Mouse (Mus musculus) inflammation-experienced regulatory T-cells, adult 6 months (primary cell): ENCODE results near the gene Pde6h. TPM values are rescaled to one million over a fixed set of nuclear protein-coding genes. Genes with fewer than 3 reads are reported as not detected.
A peak's percentile ranks its signal among the peaks of the same experiment; 100 is the strongest.

Source experiments
- ATAC-seq: one replicate; pipeline ENCODE4 v1.8.0; 2017
- polyA plus RNA-seq, 3 experiments: library from polyadenylated mRNA; unstranded; fragments of 100-300 nt; shearing (Covaris generic); gene quantifications; one replicate each; pipeline ENCODE4 v1.2.1; 2017

Gene Pde6h
- polyA plus RNA-seq, 3 experiments from 2014 or later: not detected

- ATAC-seq: peak; percentile 71
Observed at GRCm38 (mm10) chr6:136941051-136942021, 17.7 kb downstream of the Pde6h start, which contains the start of gene Arhgdib. Gene Arhgdib, minus strand, starts transcription at chr6:136941899.

GRCm38 (mm10) chr6:136942280-136942679 is 18.6 kb downstream of the Pde6h start:
- ATAC-seq: no peak

- no peak for ATAC-seq
Observed at GRCm38 (mm10) chr6:136943392-136943791, 19.8 kb downstream of the Pde6h start.

- ATAC-seq: no peak
Observed at GRCm38 (mm10) chr6:136944511-136944910, 20.9 kb downstream of the Pde6h start.

GRCm38 (mm10) chr6:136946241-136946640 is 22.6 kb downstream of the Pde6h start:
- no peak for ATAC-seq

- no peak for ATAC-seq
Observed at GRCm38 (mm10) chr6:136946943-136947342, 23.3 kb downstream of the Pde6h start.

GRCm38 (mm10) chr6:136947716-136948115 is 24.1 kb downstream of the Pde6h start:
- no peak for ATAC-seq

DNA sequence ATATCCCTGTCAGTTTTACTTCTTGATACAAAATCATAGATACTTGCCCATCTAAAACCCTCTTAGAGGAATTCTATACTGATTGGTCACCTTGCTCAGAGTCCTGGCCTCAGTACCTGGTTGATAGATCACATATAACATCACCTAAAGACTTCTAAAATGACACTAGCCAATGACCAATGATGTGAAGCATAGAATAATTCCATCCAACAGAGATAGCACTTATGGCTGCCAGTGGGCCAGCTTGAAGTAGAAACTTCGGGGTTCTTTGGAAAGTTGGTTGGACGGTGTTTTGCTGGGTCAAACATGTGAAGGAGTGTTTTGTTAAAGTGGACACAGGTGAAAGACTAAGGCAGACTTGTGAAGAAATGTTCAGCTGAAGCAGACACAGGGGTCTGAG is 26.5 kb downstream of the Pde6h start:
- ATAC-seq: no peak

- ATAC-seq: no peak
Observed at GRCm38 (mm10) chr6:136952930-136953329, 29.3 kb downstream of the Pde6h start.

DNA sequence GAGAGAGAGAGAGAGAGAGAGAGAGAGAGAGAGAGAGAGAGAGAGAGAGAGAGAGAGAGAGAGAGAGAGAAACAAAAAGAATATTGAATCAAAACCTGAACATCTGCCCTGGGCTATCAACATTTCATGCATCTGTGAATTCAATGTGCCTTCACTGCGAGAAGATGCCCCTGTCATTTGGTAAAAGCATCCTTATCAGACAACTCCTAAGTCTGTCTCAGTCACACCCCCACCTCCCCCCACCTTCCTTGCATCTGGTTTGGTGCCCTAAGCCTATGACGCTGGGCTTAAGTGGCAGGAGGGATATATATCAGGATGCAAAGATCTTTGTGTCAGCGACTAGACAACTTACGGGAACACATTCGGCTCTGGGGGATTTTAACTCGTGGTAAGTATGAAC is 30.6 kb downstream of the Pde6h start:
- no peak for ATAC-seq

DNA sequence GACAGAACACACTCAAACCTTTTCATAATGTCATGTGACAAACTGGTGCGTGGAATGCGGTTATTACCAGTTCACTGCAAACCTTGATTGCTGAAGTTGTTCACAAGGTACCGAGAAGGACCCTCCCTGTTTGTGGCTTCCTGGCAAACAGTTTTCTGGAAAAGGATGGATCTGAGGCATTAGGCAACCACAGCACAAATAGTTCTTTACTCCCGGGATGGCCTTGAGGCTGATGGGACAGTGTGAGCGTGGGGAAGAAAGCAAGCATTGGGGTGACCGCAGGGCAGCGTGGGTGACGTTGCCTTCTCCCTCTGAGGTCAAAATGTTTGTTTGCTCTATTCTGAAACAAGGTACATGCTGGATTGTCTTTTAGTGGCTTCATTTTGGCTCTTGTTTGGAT is 31.1 kb downstream of the Pde6h start:
- ATAC-seq: no peak

DNA sequence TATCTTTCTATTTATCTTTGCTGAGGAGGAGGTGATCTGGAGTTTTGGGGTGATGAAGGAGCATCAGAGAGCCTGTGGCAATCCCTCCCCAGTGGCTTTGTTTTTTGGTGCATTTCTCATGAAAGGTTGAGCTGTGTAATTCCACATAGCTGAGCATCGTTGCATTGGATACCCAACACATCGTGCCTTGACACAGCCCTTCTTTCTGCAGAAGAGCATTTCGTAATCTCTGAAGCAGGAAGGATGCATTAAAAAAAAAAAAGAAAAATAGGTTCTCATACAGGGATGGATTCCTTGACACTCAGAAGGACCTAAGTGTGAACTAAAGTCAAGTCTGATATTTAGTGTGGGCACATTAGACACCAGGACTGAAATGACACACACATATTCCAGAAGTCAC is 31.6 kb downstream of the Pde6h start:
- no peak for ATAC-seq

- ATAC-seq: no peak
Observed at GRCm38 (mm10) chr6:136957062-136957461, 33.4 kb downstream of the Pde6h start.

DNA sequence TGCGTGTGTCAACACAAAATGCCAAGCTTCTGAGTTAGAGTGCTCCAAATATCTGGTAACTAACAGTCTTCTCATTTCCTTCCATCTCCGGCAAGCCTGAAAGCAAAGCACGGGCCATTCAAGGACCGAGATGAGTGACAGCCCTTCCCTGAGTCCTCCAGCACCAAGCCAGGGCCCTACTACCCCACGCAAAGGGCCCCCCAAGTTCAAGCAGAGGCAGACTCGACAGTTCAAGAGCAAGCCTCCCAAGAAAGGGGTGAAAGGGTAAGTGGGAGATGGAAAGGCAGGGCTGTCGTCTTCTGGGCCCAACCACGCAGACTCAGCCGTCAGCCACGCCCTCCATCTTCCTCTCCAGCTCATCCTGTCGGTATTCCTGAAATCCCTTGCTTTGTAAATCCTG is 35.5 kb downstream of the Pde6h start:
- no peak for ATAC-seq

GRCm38 (mm10) chr6:136962957-136963356 is 39.3 kb downstream of the Pde6h start:
- ATAC-seq: no peak

DNA sequence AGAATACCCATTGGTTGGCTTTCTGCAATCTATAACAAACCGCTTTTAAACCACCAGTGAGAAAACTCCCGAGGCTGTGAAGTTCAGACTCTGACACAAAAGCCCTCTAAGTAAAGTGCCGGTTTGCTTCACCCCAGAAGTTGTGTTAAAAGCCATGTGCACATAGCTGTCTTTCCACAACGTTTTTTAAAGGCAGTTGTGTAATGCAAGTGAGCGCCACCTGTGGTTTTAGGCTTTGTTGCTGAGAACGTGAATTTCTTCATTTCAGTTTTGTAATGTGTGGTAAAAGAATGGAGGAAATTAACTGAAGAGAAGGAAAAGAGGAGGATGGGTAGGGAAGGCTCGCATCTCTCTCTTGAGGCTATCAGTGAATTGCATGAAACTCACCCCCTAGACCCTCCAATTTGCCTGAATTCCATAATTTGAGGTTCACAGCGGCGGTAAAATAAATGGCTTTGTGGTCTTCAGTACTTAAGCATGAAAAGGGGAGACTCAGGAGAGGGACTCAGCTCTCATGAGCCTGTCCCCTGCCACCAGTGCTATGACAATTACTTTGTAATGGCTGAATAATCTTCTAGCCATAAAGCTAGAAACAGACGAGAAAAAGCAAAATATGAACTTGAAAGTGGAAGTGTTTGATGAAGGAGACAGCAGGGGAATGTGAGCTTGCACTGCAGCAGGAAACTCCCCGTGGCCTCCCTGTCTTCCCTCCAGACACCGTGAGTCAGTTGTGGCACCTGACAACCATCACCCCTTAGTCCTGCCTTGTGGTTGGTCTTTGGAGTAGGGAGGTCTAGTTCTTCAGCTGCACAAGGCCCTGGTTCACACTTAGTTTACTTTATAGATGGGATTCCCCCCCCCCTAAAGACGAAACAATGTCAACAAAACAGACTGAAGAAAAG is 41.2 kb downstream of the Pde6h start:
- ATAC-seq: peak; percentile 74

GRCm38 (mm10) chr6:136965912-136966311 is 42.3 kb downstream of the Pde6h start:
- no peak for ATAC-seq

DNA sequence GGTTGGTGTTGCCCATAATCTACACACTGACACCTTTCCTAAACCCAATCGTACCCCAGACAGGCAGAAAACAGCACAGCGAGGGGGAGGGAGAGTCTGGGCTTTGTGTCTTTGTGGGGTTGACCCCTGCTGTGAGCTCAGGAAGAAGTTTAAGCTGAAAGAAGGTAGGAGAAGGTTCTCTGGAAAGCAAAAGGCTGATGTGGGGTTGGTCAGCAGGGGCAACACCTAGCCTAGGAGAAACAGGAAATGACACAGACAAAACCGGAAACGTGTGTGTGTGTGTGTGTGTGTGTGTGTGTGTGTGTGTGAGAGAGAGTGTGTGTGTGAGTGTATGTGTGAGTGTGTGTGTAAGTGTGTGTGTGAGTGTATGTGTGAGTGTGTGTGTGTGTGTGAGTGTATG is 43.8 kb downstream of the Pde6h start:
- peak; percentile 26 for ATAC-seq

DNA sequence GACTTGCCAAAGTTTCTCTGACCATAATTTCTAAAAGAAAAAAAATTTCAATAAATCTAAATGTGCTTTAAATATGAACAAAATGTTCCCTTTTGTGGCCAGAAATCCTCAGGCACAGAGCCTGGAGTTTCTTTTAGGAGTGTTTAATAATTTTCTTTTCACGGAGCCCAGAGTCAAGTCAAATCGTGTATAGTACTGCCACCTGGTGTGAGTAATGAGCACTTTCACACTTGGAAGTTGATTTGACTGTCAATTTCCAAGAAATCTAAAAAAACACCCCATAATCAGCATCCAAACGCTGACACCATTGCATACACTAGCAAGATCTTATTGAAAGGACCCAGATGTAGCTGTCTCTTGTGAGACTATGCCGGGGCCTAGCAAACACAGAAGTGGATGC is 45.2 kb downstream of the Pde6h start:
- peak; percentile 30 for ATAC-seq

- ATAC-seq: peak; percentile 49
Observed at GRCm38 (mm10) chr6:136979274-136980082, 55.8 kb downstream of the Pde6h start.

GRCm38 (mm10) chr6:136980331-136980746 is 56.7 kb downstream of the Pde6h start:
- ATAC-seq: peak; percentile 73

DNA sequence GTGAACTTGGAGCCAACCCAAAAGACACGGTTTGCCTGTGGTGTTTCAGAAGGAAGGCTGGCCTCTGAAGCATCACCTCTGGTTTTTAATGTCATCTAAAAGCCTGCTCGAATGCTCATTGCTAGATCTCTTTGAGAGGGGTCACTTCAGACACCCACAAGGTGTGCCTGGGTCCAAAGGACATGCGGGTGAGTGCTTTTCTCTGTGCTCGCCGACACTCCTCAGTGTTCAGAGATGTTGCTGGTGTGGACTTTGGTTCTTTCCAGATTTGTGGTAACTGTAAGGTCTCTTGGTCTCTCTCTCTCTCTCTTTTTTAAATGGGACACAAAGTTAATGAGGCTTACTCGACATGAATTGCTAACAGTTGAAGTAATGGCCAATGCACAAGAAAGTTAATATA is 58.9 kb downstream of the Pde6h start:
- no peak for ATAC-seq
